Mouse (Mus musculus) ES-E14 (cell line): Measurements from ENCODE around the gene Rest. TPM values are rescaled to one million over a fixed set of nuclear protein-coding genes. Genes with fewer than 3 reads are reported as not detected.

Source experiments
- DNase-seq: peaks from one replicate; pipeline ENCODE4 v3.0.0-alpha.2; 2013; ENCODE audit warnings: low read depth, low spot score
- H3K27ac ChIP-seq: 2 replicates; pipeline ENCODE4 v1.5.1; 2012; ENCODE audit warnings: low read depth, mild to moderate bottlenecking, low read length, moderate library complexity, mixed read lengths; ENCODE audit not compliant: poor library complexity, insufficient read depth, severe bottlenecking
- H3K36me3 ChIP-seq: 2 replicates; pipeline ENCODE4 v1.6.1; 2012; ENCODE audit warnings: mild to moderate bottlenecking, low read length, moderate library complexity, mixed read lengths; ENCODE audit not compliant: control insufficient read depth, poor library complexity, insufficient read depth, severe bottlenecking
- H3K4me1 ChIP-seq, 2 experiments: fragments of 150-350 bp in 1 of 2; sonication (generic) in 1 of 2; 2 replicates each; pipeline ENCODE4 v1.6.1; 2012; ENCODE audit warnings: low read length in 2 of 2, mild to moderate bottlenecking in 1 of 2, mixed read lengths in 1 of 2; ENCODE audit not compliant: control insufficient read depth in 2 of 2, insufficient read depth in 2 of 2, poor library complexity in 1 of 2
- H3K4me3 ChIP-seq, 2 experiments: fragments of 150-350 bp in 1 of 2; sonication (generic) in 1 of 2; 2 replicates each; pipeline ENCODE4 v1.5.1; 2012; ENCODE audit warnings: low read length in 2 of 2, low read depth in 1 of 2, mild to moderate bottlenecking in 1 of 2, mixed read lengths in 1 of 2; ENCODE audit not compliant: insufficient read depth in 1 of 2, poor library complexity in 1 of 2, severe bottlenecking in 1 of 2
- H3K9ac ChIP-seq: 2 replicates; pipeline ENCODE4 v1.6.1; 2012; ENCODE audit warnings: low read depth, mild to moderate bottlenecking, low read length, mixed read lengths; ENCODE audit not compliant: poor library complexity, insufficient read depth, severe bottlenecking
- H3K9me3 ChIP-seq: fragments of 150-350 bp; sonication (generic); 2 replicates; pipeline ENCODE4 v1.6.1; 2012; ENCODE audit warnings: low read depth, mild to moderate bottlenecking, low read length; ENCODE audit not compliant: control insufficient read depth, insufficient read depth
- CHD2 ChIP-seq: IDR thresholded peaks from 2 replicates; pipeline ENCODE4 v1.6.1; 2014; ENCODE audit warnings: mild to moderate bottlenecking, low read depth, low read length, inconsistent platforms
- HCFC1 ChIP-seq: IDR thresholded peaks from 2 replicates; pipeline ENCODE4 v1.6.1; 2012; ENCODE audit warnings: low read length, inconsistent platforms, borderline replicate concordance; ENCODE audit not compliant: insufficient read depth
- MAFK ChIP-seq: IDR thresholded peaks from 2 replicates; pipeline ENCODE4 v1.6.1; 2014; ENCODE audit warnings: mild to moderate bottlenecking, low read depth, low read length, inconsistent platforms; ENCODE audit not compliant: insufficient read depth
- ZC3H11A ChIP-seq: IDR thresholded peaks from 2 replicates; pipeline ENCODE4 v1.6.1; 2012; ENCODE audit warnings: low read depth, mild to moderate bottlenecking, inconsistent platforms, low read length, borderline replicate concordance
- ZNF384 ChIP-seq: IDR thresholded peaks from 2 replicates; pipeline ENCODE4 v1.6.1; 2012; ENCODE audit warnings: low read depth, low read length, inconsistent platforms
- in situ Hi-C, 2 experiments: fragments of 600-800 bp; cut with MboI; formaldehyde crosslinking; loops; one replicate each; pipeline ENCODE4 v1.15.1; 2025; ENCODE audit warnings: low sequenced_read_pairs in 2 of 2, inconsistent platforms in 1 of 2; ENCODE audit not compliant: unreplicated experiment in 2 of 2
- total RNA-seq: library from RNA; depleted of rRNA; stranded (reverse); fragments of 300-350 nt; gene quantifications from 2 replicates; pipeline ENCODE4 v1.2.3, GENCODE M21; 2012

Rest gene
- total RNA-seq, 1 experiment: 120 TPM

DNA sequence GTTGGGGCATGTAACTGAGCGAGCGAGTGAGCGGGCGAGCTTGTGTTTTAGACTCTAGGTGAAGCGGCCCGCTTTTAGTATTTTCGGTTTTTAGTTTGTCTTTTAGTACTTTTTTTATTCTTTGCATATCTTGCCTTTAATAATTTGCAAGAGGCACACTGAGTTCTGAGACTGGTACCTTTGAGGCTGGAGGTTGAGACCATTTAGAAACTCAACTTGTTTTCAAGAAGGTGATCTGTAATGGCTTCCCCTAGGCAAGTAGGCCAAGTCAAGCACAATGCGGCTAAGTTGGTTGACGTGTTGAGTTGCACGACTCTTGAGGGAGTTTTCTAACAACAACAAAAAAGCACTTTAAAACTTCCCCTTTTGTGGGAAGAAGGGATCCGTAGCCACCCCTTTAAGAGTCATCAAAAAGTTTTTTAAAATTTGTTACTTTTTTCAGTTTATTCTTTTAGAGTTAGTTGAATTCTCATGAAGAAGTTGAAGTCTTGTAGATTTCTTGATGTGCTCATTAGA lies 1.7 kb downstream of the Rest start:
- Histone ChIP-seq H3K36me3 (peaks cover 31% of the 10 kb centered on the region), H3K4me3 (peak overlapping the region; percentile 97 to 99), H3K4me1 (peaks cover 4 to 14% of the 10 kb centered on the region in 2 experiments; a peak in 1 of 4 replicates), H3K9ac (peak overlapping the region; percentile 98), H3K27ac (peak overlapping the region; percentile 98), H3K9me3 (no peaks in the 10 kb centered on the region)
- no peak for DNase-seq
- TF ChIP-seq HCFC1 (no peak), CHD2 (no peak), MAFK (no peak), ZNF384 (no peak), ZC3H11A (no peak)
- in situ Hi-C loops: no loop called here

DNA sequence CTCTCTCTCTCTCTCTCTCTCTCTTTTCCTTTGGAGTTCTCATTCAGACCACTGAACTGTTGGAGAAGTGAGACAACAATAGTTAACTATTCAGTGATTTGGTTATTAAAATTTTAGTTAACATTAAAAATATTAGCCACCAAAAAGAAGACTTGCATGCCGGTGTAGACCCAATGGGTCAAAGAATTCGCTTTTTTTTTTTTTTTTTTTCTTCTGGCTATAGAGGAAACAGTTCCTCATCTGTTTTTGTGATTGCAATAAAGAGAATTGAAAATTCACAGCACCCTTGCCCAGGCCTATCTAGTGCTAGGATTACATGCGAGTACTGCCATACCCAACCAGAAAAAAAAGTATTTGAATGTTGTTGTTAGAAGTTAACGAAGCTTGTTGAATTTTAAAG lies 2.1 kb downstream of the Rest start:
- H3K4me3 ChIP-seq: peak overlapping the region; percentile 97 to 99; a peak in 3 of 4 replicates
- DNase-seq: no peak
- no peak overlapping the region; the same call in 1 of the 2 replicates for H3K27ac ChIP-seq
- in situ Hi-C loops: no loop called here
- peaks cover 4 to 14% of the 10 kb centered on the region in 2 experiments; a peak in 1 of 4 replicates for H3K4me1 ChIP-seq
- no peak overlapping the region; the same call in 1 of the 2 replicates for H3K9ac ChIP-seq
- no peak for TF ChIP-seq CHD2
- no peak for TF ChIP-seq MAFK
- TF ChIP-seq HCFC1: no peak
- TF ChIP-seq ZC3H11A: no peak
- H3K36me3 ChIP-seq: peaks cover 33% of the 10 kb centered on the region
- no peaks in the 10 kb centered on the region for H3K9me3 ChIP-seq

- no peaks in the 10 kb centered on the region for H3K9me3 ChIP-seq
- DNase-seq: no peak
- H3K36me3 ChIP-seq: peaks cover 35% of the 10 kb centered on the region
- peak overlapping the region; percentile 41; the same call in 1 of the 2 replicates for H3K27ac ChIP-seq
- in situ Hi-C loops: no loop called here
- peaks cover 5 to 12% of the 10 kb centered on the region in 2 experiments; a peak in 1 of 4 replicates for H3K4me1 ChIP-seq
- H3K4me3 ChIP-seq: peak overlapping the region; percentile 97 to 99
- H3K9ac ChIP-seq: peak overlapping the region; percentile 84
- TF ChIP-seq HCFC1 (0 out of 2 replicates have a peak, but pooled peaks have one; percentile 34), MAFK (no peak)
Measured at GRCm38 (mm10) chr5:77267957-77268624, 2.8 kb downstream of the Rest start.

- in situ Hi-C loops: no loop called here
- H3K27ac ChIP-seq: no peak overlapping the region
- peak overlapping the region in 1 of 2 experiments; percentile 45; a peak in 2 of 4 replicates for H3K4me3 ChIP-seq
- H3K36me3 ChIP-seq: peaks cover 42% of the 10 kb centered on the region
- no peaks in the 10 kb centered on the region for H3K9me3 ChIP-seq
- H3K9ac ChIP-seq: no peak overlapping the region
- peaks cover 6 to 11% of the 10 kb centered on the region in 2 experiments; a peak in 3 of 4 replicates for H3K4me1 ChIP-seq
- no peak for DNase-seq
- no peak for TF ChIP-seq CHD2
Measured at GRCm38 (mm10) chr5:77269399-77269798, 4.1 kb downstream of the Rest start.

- in situ Hi-C loops: no loop called here
- no peak for DNase-seq
- Histone ChIP-seq H3K36me3 (peaks cover 65% of the 10 kb centered on the region), H3K4me3 (peak overlapping the region in 1 of 2 experiments; percentile 14; a peak in 1 of 4 replicates), H3K27ac (no peak overlapping the region), H3K9me3 (no peaks in the 10 kb centered on the region), H3K4me1 (peaks cover 4 to 16% of the 10 kb centered on the region in 2 experiments; a peak in 3 of 4 replicates), H3K9ac (no peak overlapping the region)
- no peak for TF ChIP-seq ZC3H11A
- TF ChIP-seq HCFC1: no peak
- TF ChIP-seq ZNF384: 0 out of 2 replicates have a peak, but pooled peaks have one; percentile 40
Measured at GRCm38 (mm10) chr5:77273151-77273550, 7.9 kb downstream of the Rest start.
